Mouse (Mus musculus) hindbrain, embryonic 15.5 days (tissue): ENCODE measurements around the gene Fance. TPM values are rescaled to one million over a fixed set of nuclear protein-coding genes. Genes with fewer than 3 reads are reported as not detected.
A peak's percentile ranks its signal among the peaks of the same experiment; 100 is the strongest.
"Not testable (repeated sequence)": the region's sequence is repeated elsewhere in the genome, so short reads cannot be mapped to it uniquely, and the experiment has no call there.

Experiments used
- ATAC-seq: fragments of 200-750 bp; cut with Nextera tagmentation; 2 replicates; pipeline ENCODE4 v1.8.0; 2017; ENCODE audit warnings: low read depth, moderate number of reproducible peaks, moderate TSS enrichment; ENCODE audit not compliant: low FRiP score
- H3K27ac ChIP-seq: fragments of 300-500 bp; sonication (generic); replicated peaks from 2 replicates; pipeline ENCODE4 v1.5.1; 2015; ENCODE audit warnings: mild to moderate bottlenecking, inconsistent platforms
- H3K27me3 ChIP-seq: fragments of 300-500 bp; sonication (generic); 2 replicates; pipeline ENCODE4 v1.6.1; 2015; ENCODE audit warnings: control low read depth, inconsistent platforms
- H3K36me3 ChIP-seq: fragments of 300-500 bp; sonication (generic); 2 replicates; pipeline ENCODE4 v1.6.1; 2015; ENCODE audit warnings: control low read depth, inconsistent platforms
- H3K4me1 ChIP-seq: fragments of 300-500 bp; sonication (generic); replicated peaks from 2 replicates; pipeline ENCODE4 v1.6.1; 2015; ENCODE audit warnings: control low read depth, inconsistent platforms
- H3K4me2 ChIP-seq: fragments of 300-500 bp; sonication (generic); 2 replicates; pipeline ENCODE4 v1.6.1; 2015; ENCODE audit warnings: moderate library complexity, mild to moderate bottlenecking, inconsistent platforms
- H3K4me3 ChIP-seq: fragments of 300-500 bp; sonication (generic); 2 replicates; pipeline ENCODE4 v1.5.1; 2015; ENCODE audit warnings: mild to moderate bottlenecking, inconsistent platforms
- H3K9ac ChIP-seq: fragments of 300-500 bp; sonication (generic); 2 replicates; pipeline ENCODE4 v1.6.1; 2015; ENCODE audit warnings: inconsistent platforms
- H3K9me3 ChIP-seq: fragments of 300-500 bp; sonication (generic); 2 replicates; pipeline ENCODE4 v1.6.1; 2016; ENCODE audit warnings: control low read depth, inconsistent platforms
- WGBS: fragments of 180-500 bp; shearing (Covaris S2); methylation state at CpG from one replicate; pipeline ENCODE4 v1.1.7; 2015; 5-methylcytosine and 5-hydroxymethylcytosine counted together
- polyA plus RNA-seq: library from polyadenylated mRNA; unstranded; fragments of >200 nt; fragmentation: Nextera tagmentation; extraction: Ambion mirVana; gene quantifications from 2 replicates; pipeline ENCODE4 v1.2.1, GENCODE M21; 2015

Fance gene
- polyA plus RNA-seq, 1 experiment from 2014 or later: 25.5 TPM

GRCm38 (mm10) chr17:28313880-28314225 lies 534 bp downstream of the Fance start:
- Histone ChIP-seq H3K27me3 (no peaks in the 10 kb centered on the region), H3K4me3 (peak overlapping the region; percentile 68), H3K4me2 (peak overlapping the region; percentile 80), H3K9ac (peak overlapping the region; percentile 79), H3K4me1 (peaks cover 25% of the 10 kb centered on the region), H3K27ac (peak overlapping the region; percentile 89), H3K36me3 (peaks cover 11% of the 10 kb centered on the region; the same call in 1 of the 2 replicates), H3K9me3 (no peaks in the 10 kb centered on the region)
- ATAC-seq: no peak
- WGBS: under 1% methylated on average over 11 of the region's 11 CpGs

DNA sequence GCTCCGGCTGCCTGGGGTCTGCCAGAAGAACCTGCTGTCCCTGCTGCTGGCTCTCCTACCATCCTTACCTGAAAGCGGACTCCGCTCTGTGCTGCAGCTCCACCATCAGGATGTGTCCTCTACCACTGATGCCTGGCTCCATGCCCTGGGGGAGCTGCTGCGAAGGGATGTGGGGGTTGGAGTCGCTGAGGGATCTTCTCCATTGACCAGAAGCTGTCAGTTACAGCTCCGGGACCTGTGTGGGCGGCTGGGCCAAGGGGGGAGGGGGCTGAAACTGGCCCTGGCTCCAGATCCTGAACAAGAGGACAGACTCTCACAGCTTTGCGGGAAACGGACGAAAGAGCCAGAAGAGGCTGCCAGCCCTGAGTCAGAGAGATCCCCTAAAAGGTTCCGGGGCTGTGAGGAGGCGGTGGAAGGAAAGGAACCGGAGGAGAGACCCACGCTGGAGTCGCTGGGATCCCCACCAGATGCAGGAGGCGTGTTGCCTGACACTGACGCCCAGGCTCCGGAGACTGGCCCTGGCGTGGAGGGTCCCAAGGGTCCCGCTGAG lies 2.4 kb downstream of the Fance start:
- H3K27ac ChIP-seq: no peak overlapping the region
- H3K27me3 ChIP-seq: no peaks in the 10 kb centered on the region
- H3K4me2 ChIP-seq: no peak overlapping the region
- H3K9me3 ChIP-seq: no peaks in the 10 kb centered on the region
- H3K36me3 ChIP-seq: peaks cover 15% of the 10 kb centered on the region; the same call in 1 of the 2 replicates
- H3K4me1 ChIP-seq: peaks cover 25% of the 10 kb centered on the region
- H3K4me3 ChIP-seq: no peak overlapping the region
- no peak for ATAC-seq
- no peak overlapping the region for H3K9ac ChIP-seq
- WGBS: 74% methylated on average over 20 of the region's 20 CpGs

DNA sequence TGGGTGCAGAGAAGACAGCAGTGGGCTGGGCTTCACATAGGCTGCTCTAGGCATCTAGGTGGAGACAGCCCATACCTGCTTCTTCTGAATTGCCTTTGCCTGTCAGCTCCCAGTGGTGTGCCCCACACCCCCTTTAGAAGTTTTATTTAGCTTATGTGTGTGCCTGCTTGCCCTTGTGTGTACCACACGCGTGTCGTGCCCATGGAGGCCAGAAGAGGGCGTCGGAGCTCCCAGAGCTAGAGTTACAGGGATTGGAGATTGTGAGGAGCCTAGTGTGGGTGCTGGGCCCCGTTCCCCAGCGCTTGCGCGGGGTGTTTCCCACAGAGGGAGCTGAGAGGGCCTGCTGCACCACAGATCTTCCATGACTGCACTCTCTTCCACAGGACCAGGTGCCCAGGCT lies 3.2 kb downstream of the Fance start:
- no peak overlapping the region for H3K9ac ChIP-seq
- H3K4me3 ChIP-seq: no peak overlapping the region
- 90% methylated on average over 9 of the region's 9 CpGs for WGBS
- ATAC-seq: no peak
- H3K9me3 ChIP-seq: no peaks in the 10 kb centered on the region
- peaks cover 15% of the 10 kb centered on the region; the same call in 1 of the 2 replicates for H3K36me3 ChIP-seq
- no peak overlapping the region for H3K27ac ChIP-seq
- no peaks in the 10 kb centered on the region for H3K27me3 ChIP-seq
- H3K4me2 ChIP-seq: no peak overlapping the region
- peaks cover 25% of the 10 kb centered on the region for H3K4me1 ChIP-seq

GRCm38 (mm10) chr17:28317091-28317490 lies 3.8 kb downstream of the Fance start:
- no peak for ATAC-seq
- Histone ChIP-seq H3K36me3 (peaks cover 15% of the 10 kb centered on the region; the same call in 1 of the 2 replicates), H3K4me2 (no peak overlapping the region), H3K27me3 (no peaks in the 10 kb centered on the region), H3K9ac (no peak overlapping the region), H3K27ac (no peak overlapping the region), H3K4me1 (peaks cover 25% of the 10 kb centered on the region), H3K9me3 (no peaks in the 10 kb centered on the region), H3K4me3 (no peak overlapping the region)
- WGBS: 61% methylated on average over 8 of the region's 8 CpGs

- peaks cover 22% of the 10 kb centered on the region for H3K4me1 ChIP-seq
- ATAC-seq: no peak
- H3K4me2 ChIP-seq: no peak overlapping the region
- WGBS: 84% methylated on average over 9 of the region's 9 CpGs
- H3K27me3 ChIP-seq: no peaks in the 10 kb centered on the region
- peaks cover 15% of the 10 kb centered on the region; the same call in 1 of the 2 replicates for H3K36me3 ChIP-seq
- H3K9me3 ChIP-seq: no peaks in the 10 kb centered on the region
- no peak overlapping the region for H3K9ac ChIP-seq
- H3K27ac ChIP-seq: no peak overlapping the region
- H3K4me3 ChIP-seq: no peak overlapping the region
These were observed 4.4 kb downstream of the Fance start for GRCm38 (mm10) chr17:28317725-28318124.

DNA sequence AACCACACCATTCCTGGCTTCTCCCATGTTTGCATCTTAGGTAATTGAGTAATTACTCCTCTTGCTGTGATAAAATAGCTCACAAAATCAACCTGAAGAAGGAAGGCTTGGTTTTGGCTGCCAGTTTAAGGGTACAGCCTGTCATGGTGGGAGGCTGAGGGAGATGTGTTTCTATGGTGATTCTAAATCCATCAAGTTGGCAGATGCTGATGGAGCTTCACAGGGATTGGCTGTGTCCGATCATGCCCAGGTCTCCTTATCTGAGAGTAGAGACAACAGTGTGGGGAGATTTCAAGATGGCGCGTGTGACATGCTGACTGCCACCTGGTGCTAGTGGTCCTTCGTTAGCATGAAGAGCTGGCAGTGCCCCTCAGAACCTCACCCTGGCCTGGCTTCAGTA lies 8.4 kb downstream of the Fance start:
- 95% methylated on average over 4 of the region's 4 CpGs for WGBS
- no peak overlapping the region for H3K27ac ChIP-seq
- no peak overlapping the region for H3K4me3 ChIP-seq
- H3K4me1 ChIP-seq: no peaks in the 10 kb centered on the region
- peaks cover 14% of the 10 kb centered on the region for H3K36me3 ChIP-seq
- no peak for ATAC-seq
- no peak overlapping the region for H3K4me2 ChIP-seq
- no peaks in the 10 kb centered on the region for H3K27me3 ChIP-seq
- H3K9ac ChIP-seq: no peak overlapping the region
- no peaks in the 10 kb centered on the region for H3K9me3 ChIP-seq

DNA sequence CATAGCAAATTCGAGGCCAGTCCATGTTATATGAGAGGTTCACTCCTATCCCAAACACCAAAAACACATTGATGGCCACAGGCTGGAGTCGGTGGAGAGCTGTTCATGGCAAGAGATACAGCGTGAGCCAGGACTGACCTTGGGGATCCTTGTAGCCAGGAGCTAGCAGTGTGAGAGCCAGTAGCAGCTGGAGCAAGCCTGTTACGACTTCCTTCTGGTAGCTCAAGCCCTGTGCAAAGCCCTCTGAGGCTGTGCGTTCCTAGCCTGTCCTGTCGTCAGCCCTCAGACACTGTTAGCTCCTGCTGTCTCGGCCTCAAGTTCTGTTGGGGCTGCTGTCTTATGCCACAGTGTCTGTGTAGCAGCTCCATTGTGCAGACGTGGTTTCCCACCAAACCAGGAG lies 10.5 kb downstream of the Fance start:
- Histone ChIP-seq H3K27me3 (no peaks in the 10 kb centered on the region), H3K36me3 (peaks cover 8% of the 10 kb centered on the region), H3K4me2 (no peak overlapping the region), H3K4me1 (peaks cover 10% of the 10 kb centered on the region), H3K27ac (no peak overlapping the region), H3K9me3 (no peaks in the 10 kb centered on the region), H3K4me3 (no peak overlapping the region), H3K9ac (no peak overlapping the region)
- WGBS: 95% methylated on average over 8 of the region's 8 CpGs
- no peak for ATAC-seq

DNA sequence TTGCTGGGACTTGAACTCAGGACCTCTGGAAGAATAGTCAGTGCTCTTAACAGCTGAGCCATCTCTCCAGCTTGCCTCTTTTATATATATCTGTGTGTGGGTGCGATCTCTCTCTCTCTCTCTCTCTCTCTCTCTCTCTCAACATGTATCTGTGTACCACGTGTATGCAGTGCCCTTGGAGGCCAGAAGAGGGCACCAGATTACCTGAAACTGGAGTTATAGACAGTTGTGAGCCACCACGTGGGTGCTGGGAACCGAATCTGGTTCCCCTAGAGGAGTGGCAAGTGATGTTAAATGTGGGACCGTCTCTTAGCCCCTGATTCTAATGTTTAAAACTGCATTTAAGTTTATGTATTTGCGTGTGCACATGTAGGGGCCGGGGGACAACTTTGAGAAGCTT lies 11.1 kb downstream of the Fance start:
- not testable (repeated sequence) for H3K4me2 ChIP-seq, H3K27ac ChIP-seq, H3K27me3 ChIP-seq, H3K9me3 ChIP-seq, ATAC-seq, H3K4me3 ChIP-seq, H3K9ac ChIP-seq, H3K36me3 ChIP-seq
- WGBS: 96% methylated on average over 7 of the region's 7 CpGs
- peaks cover 16% of the 10 kb centered on the region for H3K4me1 ChIP-seq

- 94% methylated on average over 8 of the region's 8 CpGs for WGBS
- Histone ChIP-seq H3K27me3 (no peaks in the 10 kb centered on the region), H3K4me1 (peaks cover 29% of the 10 kb centered on the region), H3K4me2 (no peak overlapping the region), H3K9ac (no peak overlapping the region), H3K4me3 (no peak overlapping the region), H3K36me3 (peaks cover 10% of the 10 kb centered on the region), H3K27ac (no peak overlapping the region), H3K9me3 (no peaks in the 10 kb centered on the region)
- ATAC-seq: no peak
These were observed 12.4 kb downstream of the Fance start for GRCm38 (mm10) chr17:28325751-28326150.

GRCm38 (mm10) chr17:28326951-28327350 lies 13.6 kb downstream of the Fance start:
- Histone ChIP-seq H3K4me1 (peaks cover 29% of the 10 kb centered on the region), H3K36me3 (peaks cover 17% of the 10 kb centered on the region), H3K9me3 (no peaks in the 10 kb centered on the region), H3K27me3 (no peaks in the 10 kb centered on the region), H3K27ac (no peak overlapping the region), H3K4me3 (no peak overlapping the region), H3K9ac (no peak overlapping the region), H3K4me2 (no peak overlapping the region)
- ATAC-seq: no peak
- 88% methylated on average over 3 of the region's 3 CpGs for WGBS

DNA sequence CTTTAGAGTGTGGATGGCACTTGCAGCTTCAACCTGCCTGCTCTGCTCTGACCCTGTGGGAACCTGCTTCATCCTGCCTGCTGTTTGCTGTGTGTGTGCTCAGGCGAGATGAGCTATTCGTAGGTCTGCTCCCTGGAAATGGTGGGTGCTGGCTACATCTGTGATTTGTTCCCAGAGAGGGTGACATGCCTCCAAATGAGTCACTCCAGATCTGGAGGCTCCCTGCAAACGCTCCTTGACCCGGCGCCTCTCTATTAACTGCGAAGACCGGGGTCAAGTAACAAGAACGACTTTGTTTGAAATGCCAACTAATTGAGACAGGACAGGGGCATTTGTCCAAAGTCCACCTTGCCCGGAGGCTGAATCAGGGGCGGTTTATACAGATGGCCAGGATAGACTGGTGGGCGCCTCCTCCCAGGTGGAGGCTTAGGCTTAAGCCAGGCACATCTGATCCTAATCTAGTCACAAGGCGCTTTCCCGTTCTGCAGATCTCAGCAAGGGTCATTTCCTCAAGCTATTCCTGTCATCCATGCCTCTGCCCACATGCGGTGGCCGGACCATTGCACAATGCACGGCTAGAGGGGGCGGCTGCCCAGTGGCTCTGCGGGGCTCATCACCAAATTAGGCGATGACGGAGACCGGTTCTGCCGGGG lies 14.5 kb downstream of the Fance start:
- peaks cover 29% of the 10 kb centered on the region for H3K4me1 ChIP-seq
- H3K27me3 ChIP-seq: no peaks in the 10 kb centered on the region
- no peaks in the 10 kb centered on the region for H3K9me3 ChIP-seq
- H3K27ac ChIP-seq: peak overlapping the region; percentile 88
- 15% methylated on average over 22 of the region's 22 CpGs for WGBS
- peak overlapping the region; percentile 98 for H3K4me2 ChIP-seq
- H3K9ac ChIP-seq: peak overlapping the region; percentile 69
- peak; percentile 60 for ATAC-seq
- peak overlapping the region; percentile 79 for H3K4me3 ChIP-seq
- peaks cover 17% of the 10 kb centered on the region for H3K36me3 ChIP-seq

DNA sequence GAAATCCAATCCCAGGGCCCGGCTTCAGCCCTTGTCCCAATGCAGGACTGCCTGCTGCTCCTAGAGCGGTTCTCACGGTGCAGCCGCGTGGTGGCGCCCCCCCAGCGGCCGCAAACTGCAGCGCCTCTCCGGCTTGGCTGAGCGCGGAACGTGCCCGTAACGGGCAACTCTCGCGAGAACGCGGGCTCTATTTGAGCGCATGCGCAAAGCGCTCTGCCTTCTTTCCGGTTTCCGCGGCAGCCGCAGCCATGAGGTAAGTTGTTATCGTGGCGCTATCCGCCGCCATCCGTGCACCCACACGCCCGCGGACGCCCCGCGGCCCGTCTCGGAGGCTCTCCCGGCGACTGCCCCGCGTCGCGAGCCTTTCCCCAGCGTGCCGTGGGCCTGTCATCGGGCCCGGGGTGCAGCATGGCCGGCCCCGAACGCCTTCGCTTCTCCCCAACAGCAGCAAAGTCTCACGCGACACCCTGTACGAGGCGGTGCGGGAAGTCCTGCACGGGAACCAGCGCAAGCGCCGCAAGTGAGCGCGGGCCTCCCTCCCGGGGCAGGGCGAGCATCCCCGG lies 15.1 kb downstream of the Fance start, which contains the start of gene Rpl10a:
Gene Rpl10a, plus strand, starts transcription at position 106 of the 563 bp plus-strand sequence.
- WGBS: under 1% methylated on average over 65 of the region's 67 CpGs
- Histone ChIP-seq H3K9ac (peak within 1 kb of the TSS; percentile 99), H3K4me2 (peak within 1 kb of the TSS; percentile 98), H3K27me3 (no peaks in the 10 kb centered on the region), H3K9me3 (no peaks in the 10 kb centered on the region), H3K36me3 (peaks cover 17% of the 10 kb centered on the region), H3K4me1 (peaks cover 34% of the 10 kb centered on the region), H3K4me3 (peak within 1 kb of the TSS; percentile 79), H3K27ac (peak within 1 kb of the TSS; percentile 88)
- ATAC-seq: peak; percentile 84
